Mouse (Mus musculus): Measurements from ENCODE around the gene Ppp4c.
"Not testable (repeated sequence)": the region's sequence is repeated elsewhere in the genome, so short reads cannot be mapped to it uniquely, and the experiment has no call there.

Gene Ppp4c

GRCm38 (mm10) chr7:126781661-126782370, 10.5 kb downstream of the Ppp4c start:
- no peak for DNase-seq (ENCODE audit: low spot score in 2 of 2)

GRCm38 (mm10) chr7:126780971-126781635, 11.2 kb downstream of the Ppp4c start, which contains the start of gene Tbx6:
TSS of gene Tbx6 (plus strand) at chr7:126781483.
- DNase-seq (ENCODE audit: low spot score in 2 of 2): no peak

DNA sequence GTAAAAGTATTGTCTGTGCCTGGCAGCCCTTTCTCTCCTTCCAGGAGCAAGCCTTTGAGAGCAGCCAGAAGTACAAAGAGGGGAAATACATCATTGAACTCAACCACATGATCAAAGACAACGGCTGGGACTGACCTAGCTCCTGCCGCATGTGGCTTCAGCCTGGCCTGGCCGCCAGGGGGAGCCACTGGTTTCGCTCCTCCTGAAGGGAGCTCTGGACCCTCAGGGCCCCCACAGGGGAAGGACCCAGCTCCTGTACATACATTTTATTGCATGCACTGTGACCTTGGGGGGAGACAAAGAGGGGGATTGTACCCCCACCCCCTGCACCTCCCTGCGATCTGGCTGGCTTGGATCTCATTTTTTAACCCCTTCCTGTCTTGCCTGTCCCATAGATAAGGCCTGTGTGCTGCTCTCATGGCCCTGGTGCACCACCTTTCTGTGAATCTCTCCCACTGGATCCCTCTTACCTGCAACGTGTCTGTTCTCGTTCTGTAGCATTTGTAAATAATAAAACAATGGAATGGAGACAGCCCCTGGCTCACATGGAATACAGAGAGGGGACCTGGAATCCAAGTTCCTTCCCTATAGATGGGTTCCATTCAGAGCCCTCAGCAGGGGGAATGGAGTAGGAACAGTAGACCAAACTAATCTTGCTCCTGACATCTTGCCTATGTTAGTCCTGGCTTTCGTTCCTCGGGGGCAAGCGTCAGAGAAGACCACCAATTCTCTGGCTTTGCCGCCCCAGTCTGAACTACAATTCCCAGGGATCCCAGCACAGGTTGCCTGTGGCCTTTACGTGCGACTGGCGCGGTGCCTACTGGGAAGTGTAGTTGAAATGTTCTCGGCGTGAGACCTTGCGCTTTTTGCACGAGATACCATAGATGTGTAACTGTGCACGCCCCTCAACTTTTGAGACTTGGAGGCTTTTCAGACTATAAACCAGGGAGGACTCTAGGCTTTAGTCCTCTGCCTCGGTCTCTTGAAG, 12.0 kb downstream of the Ppp4c start:
- DNase-seq (ENCODE audit: low spot score in 2 of 2): peak; percentile 83 to 85

DNA sequence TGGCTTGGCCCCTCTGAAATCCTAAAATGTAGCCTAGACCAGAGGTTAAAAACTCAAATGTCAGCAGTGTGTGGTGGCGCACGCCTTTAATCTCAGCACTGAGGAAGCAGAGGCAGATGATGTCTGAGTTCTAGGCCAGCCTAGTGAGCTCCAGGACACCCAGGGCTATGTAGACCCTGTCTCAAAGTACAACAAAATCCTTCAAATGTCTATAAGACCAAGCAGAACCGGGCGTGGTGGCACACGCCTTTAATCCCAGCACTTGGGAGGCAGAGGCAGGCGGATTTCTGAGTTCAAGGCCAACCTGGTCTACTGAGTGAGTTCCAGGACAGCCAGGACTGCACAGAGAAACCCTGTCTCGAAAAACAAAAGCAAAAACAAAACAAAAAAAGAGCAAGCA, 13.2 kb downstream of the Ppp4c start:
- DNase-seq (ENCODE audit: low spot score in 2 of 2): not testable (repeated sequence)

DNA sequence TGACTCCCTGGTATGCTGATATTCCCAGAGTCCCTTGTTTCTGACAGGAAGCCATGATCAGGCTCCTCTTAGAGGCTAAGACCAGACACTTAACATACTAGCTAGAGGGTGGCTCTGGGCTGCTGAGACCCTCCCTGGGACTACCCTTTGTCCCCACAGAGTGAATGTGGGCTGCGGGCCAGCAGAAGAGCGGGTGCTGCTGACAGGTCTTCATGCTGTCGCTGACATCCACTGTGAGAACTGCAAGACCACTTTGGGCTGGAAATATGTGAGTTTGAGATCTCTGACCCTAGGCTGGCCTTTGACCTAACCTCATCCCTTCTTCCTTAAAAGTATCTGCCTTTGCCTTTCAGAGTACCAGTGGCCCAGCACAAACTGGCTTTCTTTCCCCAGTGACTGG, 14.1 kb downstream of the Ppp4c start:
- DNase-seq (ENCODE audit: low spot score in 2 of 2): no peak

DNA sequence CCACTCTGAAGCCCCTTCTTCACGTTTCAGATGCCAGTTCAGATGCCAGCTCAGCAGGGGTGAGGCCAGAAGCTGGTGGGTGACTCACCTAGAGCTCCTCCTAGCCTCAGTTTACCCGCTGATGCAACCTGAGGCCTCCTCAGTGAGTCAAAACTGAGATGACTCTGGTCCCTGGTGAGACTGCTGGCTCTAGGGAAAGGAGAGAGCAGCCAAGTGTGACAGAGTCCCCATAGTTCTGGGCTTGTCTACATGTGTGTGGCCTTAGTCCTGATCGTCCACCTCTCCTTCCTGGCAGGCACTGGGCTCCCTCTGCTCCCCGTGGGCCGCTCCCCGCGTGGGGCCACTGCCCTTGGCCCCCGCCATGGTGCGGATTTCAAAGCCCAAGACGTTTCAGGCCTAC, 14.8 kb downstream of the Ppp4c start:
- DNase-seq (ENCODE audit: low spot score in 2 of 2): no peak

GRCm38 (mm10) chr7:126776598-126777057, 15.7 kb downstream of the Ppp4c start, which contains the start of gene Ypel3:
TSS of gene Ypel3 (plus strand) at chr7:126776955.
- DNase-seq (ENCODE audit: low spot score in 2 of 2): peak; percentile 90 to 95

- DNase-seq (ENCODE audit: low spot score in 2 of 2): no peak
These were observed 16.4 kb downstream of the Ppp4c start for GRCm38 (mm10) chr7:126775978-126776234.

GRCm38 (mm10) chr7:126775185-126775977, 16.9 kb downstream of the Ppp4c start:
- no peak for DNase-seq (ENCODE audit: low spot score in 2 of 2)

DNA sequence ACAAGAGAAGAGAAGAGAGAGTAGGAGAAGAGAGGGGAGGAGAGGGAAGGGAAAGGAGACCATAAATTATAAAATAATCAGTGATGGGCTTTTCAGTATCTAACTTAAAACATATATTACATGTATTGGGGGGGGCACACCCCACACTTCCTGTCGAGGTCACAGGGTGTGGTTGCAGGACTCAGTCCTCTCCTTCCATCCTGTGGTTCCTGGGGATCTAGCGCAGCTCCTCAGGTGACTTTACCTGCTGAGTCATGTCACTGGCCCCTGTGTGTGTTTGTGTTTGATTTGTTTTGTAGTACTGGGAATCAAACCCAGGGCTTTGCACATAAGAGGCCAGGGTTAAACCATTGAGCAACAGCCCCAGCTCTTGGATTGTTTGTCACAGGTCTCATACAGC, 17.8 kb downstream of the Ppp4c start:
- no peak for DNase-seq (ENCODE audit: low spot score in 2 of 2)

- no peak for DNase-seq (ENCODE audit: low spot score in 2 of 2)
These were observed 18.9 kb downstream of the Ppp4c start for GRCm38 (mm10) chr7:126773351-126773750.

- no peak for DNase-seq (ENCODE audit: low spot score in 2 of 2)
These were observed 21.5 kb downstream of the Ppp4c start for GRCm38 (mm10) chr7:126770784-126771183.

- no peak for DNase-seq (ENCODE audit: low spot score in 2 of 2)
These were observed 25.3 kb downstream of the Ppp4c start for GRCm38 (mm10) chr7:126767001-126767400.

- no peak for DNase-seq (ENCODE audit: low spot score in 2 of 2)
These were observed 26.1 kb downstream of the Ppp4c start, which contains the start of gene Gdpd3 for GRCm38 (mm10) chr7:126766201-126766600. TSS of gene Gdpd3 (plus strand) at chr7:126766334.

DNA sequence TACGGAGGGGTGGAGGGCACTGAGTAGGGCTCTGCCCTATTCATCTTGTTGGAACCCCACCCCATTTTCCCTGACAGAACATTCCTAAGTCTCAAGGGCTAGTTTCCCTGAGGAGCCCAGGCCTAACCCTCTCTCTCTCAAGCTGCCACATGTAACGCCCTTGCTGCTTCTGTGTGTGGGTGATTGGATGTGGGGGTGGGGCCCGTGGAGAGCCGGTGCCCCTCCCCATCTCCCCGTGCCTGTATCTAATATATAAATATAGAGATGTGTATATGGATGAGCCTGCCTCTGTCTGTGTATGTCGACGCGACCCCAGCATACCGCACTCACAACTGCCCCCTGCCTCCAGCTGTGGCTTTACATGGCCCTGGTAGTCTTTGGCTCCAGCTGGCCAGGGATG, 26.8 kb downstream of the Ppp4c start:
- no peak for DNase-seq (ENCODE audit: low spot score in 2 of 2)

- DNase-seq (ENCODE audit: low spot score in 2 of 2): peak; percentile 64 to 86
These were observed 29.8 kb downstream of the Ppp4c start for GRCm38 (mm10) chr7:126762471-126763008.

GRCm38 (mm10) chr7:126761529-126762067, 30.7 kb downstream of the Ppp4c start:
- DNase-seq (ENCODE audit: low spot score in 2 of 2): no peak

- no peak for DNase-seq (ENCODE audit: low spot score in 2 of 2)
These were observed 31.3 kb downstream of the Ppp4c start for GRCm38 (mm10) chr7:126760956-126761355.

DNA sequence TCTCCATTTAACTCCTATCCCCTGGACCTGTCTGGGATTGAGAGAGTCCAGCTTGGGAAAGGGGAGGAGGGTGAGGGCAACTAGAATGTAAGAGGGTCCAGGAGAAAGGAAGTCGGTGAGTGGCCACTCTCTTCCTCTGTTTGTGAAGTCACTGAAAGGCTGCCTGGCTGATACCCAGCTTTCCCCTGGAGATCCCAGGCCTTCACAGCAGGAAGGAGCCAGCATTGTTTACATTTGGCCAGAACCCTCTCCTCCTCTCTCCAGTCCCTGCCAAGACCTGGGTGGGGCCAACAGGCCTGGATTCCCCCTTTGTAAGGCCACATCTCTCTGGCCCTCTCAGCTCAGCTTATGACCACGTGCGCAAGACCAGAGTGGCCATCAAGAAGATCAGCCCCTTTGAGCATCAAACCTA, 31.9 kb downstream of the Ppp4c start:
- no peak for DNase-seq (ENCODE audit: low spot score in 2 of 2)

GRCm38 (mm10) chr7:126759672-126760390, 32.5 kb downstream of the Ppp4c start:
- no peak for DNase-seq (ENCODE audit: low spot score in 2 of 2)
